Mouse (Mus musculus): ENCODE results near the gene Fnip2. TPM values are rescaled to one million over a fixed set of nuclear protein-coding genes. Genes with fewer than 3 reads are reported as not detected.

The Fnip2 gene
- polyA plus RNA-seq, 1 experiment from 2014 or later: 5.7 TPM

DNA sequence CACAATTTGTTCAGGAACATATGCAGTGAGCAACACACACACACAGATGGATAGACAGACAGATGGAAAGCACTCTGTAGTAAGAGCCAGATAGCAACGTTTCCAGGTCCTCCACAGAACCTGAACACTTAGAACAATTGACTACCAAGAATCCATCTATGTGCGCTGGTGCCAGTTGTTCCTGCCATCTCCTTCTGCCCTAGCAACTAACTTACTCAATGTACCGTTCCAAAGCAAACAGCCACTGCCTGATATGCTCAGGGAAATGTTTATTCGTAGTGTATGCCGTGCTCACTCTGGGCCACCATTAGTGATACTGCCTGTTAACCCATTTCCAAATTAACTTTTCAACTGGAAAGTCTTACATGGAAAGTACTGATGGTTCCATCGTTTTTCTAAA is 12.5 kb downstream of the Fnip2 start:
- H3K9me3 ChIP-seq (ENCODE audit: control insufficient read depth, low read length): no peaks in the 10 kb centered on the region
- no peak overlapping the region for H3K4me2 ChIP-seq (ENCODE audit: low read length)
- no peak overlapping the region for H3K4me3 ChIP-seq (replicated peaks; ENCODE audit: low read length)
- no peak for ATAC-seq
- H3K4me1 ChIP-seq (replicated peaks; ENCODE audit: control insufficient read depth, insufficient read depth, low read length): peaks cover 5% of the 10 kb centered on the region; the same call in 1 of the 2 replicates
- no peak overlapping the region for H3K9ac ChIP-seq (replicated peaks; ENCODE audit: low read depth, low read length)
- no peaks in the 10 kb centered on the region for H3K27me3 ChIP-seq (replicated peaks; ENCODE audit: control insufficient read depth, insufficient read depth, low read length)
- no peaks in the 10 kb centered on the region for H3K36me3 ChIP-seq (ENCODE audit: control insufficient read depth, insufficient read depth)
- WGBS: 80% methylated on average over 6 of the region's 6 CpGs
- H3K27ac ChIP-seq (ENCODE audit: low read length): no peak overlapping the region

DNA sequence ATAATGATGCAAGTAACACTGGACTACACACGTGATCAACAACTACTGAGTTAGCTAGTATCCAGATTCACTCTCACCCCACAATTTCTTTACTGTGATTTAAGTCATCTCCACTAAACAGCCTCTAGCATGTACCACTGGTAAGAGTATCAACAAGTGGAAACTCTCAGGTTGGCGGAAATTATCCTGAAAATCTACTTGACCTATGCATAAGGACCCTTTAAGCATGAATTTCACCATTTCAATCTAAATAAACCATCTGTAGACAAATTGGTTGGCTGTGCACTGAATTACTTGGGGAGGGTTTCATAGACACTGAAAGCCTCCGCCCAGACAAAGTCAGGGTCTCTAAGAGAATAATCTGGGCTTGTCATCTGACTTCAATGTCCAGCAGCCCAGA is 13.8 kb downstream of the Fnip2 start:
- no peak overlapping the region for H3K27ac ChIP-seq (ENCODE audit: low read length)
- H3K9me3 ChIP-seq (ENCODE audit: control insufficient read depth, low read length): no peaks in the 10 kb centered on the region
- no peak overlapping the region for H3K4me2 ChIP-seq (ENCODE audit: low read length)
- H3K4me1 ChIP-seq (replicated peaks; ENCODE audit: control insufficient read depth, insufficient read depth, low read length): peaks cover 2% of the 10 kb centered on the region; the same call in 1 of the 2 replicates
- H3K4me3 ChIP-seq (replicated peaks; ENCODE audit: low read length): no peak overlapping the region
- H3K9ac ChIP-seq (replicated peaks; ENCODE audit: low read depth, low read length): no peak overlapping the region
- no peak for ATAC-seq
- 93% methylated on average over 3 of the region's 3 CpGs for WGBS
- H3K36me3 ChIP-seq (ENCODE audit: control insufficient read depth, insufficient read depth): no peaks in the 10 kb centered on the region
- no peaks in the 10 kb centered on the region for H3K27me3 ChIP-seq (replicated peaks; ENCODE audit: control insufficient read depth, insufficient read depth, low read length)

DNA sequence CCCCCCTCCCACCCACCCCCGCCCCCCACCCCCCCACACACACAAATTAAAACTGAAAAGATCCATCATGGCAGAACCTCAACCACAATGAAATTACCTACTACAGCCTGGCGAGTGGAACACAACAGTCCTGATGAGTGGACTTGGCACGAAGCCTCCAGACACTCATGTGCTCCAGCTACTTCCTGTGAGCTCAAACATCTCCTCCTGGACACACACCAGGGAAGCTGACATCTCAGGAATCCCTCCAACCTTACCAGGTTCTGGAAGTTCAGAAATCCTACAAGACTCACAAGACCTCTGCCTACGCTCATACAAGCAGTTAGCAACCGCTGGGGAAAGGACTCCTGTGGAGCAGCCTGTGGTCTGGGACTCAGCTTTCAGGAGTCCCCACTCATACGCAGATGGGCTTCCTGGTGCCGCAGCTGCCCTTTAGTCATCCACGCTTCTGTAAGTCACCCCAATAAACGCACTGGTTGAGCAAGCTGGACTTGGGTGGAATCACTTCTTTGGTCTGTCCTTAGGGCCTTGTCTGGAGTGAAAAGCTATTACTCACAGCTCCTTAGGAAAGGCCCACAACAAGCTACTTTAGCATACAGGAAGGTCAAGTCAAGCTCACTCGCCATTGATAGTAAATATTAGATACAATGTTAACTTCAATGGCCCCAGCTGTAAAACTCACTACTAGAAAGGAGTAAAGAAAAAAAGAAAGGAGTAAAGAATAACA is 15.6 kb downstream of the Fnip2 start:
- WGBS: 83% methylated on average over 10 of the region's 10 CpGs
- Histone ChIP-seq H3K9me3 (ENCODE audit: control insufficient read depth, low read length) (no peaks in the 10 kb centered on the region), H3K9ac (replicated peaks; ENCODE audit: low read depth, low read length) (no peak overlapping the region), H3K4me2 (ENCODE audit: low read length) (no peak overlapping the region), H3K4me3 (replicated peaks; ENCODE audit: low read length) (no peak overlapping the region), H3K27ac (ENCODE audit: low read length) (no peak overlapping the region), H3K36me3 (ENCODE audit: control insufficient read depth, insufficient read depth) (no peaks in the 10 kb centered on the region), H3K4me1 (replicated peaks; ENCODE audit: control insufficient read depth, insufficient read depth, low read length) (no peaks in the 10 kb centered on the region), H3K27me3 (replicated peaks; ENCODE audit: control insufficient read depth, insufficient read depth, low read length) (no peaks in the 10 kb centered on the region)
- ATAC-seq: no peak

DNA sequence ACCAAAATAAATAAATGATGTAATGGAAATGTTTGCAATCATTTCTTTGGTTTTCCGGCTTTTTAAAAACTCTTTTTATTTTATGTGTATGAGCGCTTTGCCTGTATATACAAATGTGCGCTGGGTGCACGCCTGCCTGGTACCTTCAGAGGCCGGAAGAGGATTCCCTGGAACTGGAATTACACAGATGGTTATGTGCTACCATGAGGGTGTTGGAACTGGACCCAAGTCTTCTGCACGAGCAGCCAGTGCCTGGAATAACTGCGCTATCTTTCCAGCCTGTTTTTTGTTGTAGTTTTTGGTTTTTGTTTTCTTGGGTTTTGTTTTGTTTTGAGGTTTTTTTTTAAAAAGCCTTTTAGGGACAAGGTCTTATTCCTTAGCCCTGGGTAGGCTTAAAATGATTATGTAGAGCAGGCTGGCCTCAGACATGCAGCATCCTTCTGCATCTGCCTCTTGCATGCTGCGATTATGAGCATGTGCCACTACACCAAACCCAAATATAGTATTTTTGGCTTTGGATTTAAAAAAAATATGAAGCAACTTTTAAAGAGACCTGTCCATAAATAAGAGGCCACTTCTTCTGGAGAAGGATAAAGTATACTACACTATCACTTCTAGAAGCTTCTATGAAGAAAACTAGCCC is 17.7 kb downstream of the Fnip2 start:
- H3K4me2 ChIP-seq (ENCODE audit: low read length): no peak overlapping the region
- no peaks in the 10 kb centered on the region for H3K9me3 ChIP-seq (ENCODE audit: control insufficient read depth, low read length)
- no peaks in the 10 kb centered on the region for H3K27me3 ChIP-seq (replicated peaks; ENCODE audit: control insufficient read depth, insufficient read depth, low read length)
- no peaks in the 10 kb centered on the region for H3K36me3 ChIP-seq (ENCODE audit: control insufficient read depth, insufficient read depth)
- H3K27ac ChIP-seq (ENCODE audit: low read length): no peak overlapping the region
- no peaks in the 10 kb centered on the region for H3K4me1 ChIP-seq (replicated peaks; ENCODE audit: control insufficient read depth, insufficient read depth, low read length)
- peak; percentile 64 for ATAC-seq
- H3K4me3 ChIP-seq (replicated peaks; ENCODE audit: low read length): no peak overlapping the region
- no peak overlapping the region for H3K9ac ChIP-seq (replicated peaks; ENCODE audit: low read depth, low read length)
- WGBS: 72% methylated on average over 8 of the region's 8 CpGs

DNA sequence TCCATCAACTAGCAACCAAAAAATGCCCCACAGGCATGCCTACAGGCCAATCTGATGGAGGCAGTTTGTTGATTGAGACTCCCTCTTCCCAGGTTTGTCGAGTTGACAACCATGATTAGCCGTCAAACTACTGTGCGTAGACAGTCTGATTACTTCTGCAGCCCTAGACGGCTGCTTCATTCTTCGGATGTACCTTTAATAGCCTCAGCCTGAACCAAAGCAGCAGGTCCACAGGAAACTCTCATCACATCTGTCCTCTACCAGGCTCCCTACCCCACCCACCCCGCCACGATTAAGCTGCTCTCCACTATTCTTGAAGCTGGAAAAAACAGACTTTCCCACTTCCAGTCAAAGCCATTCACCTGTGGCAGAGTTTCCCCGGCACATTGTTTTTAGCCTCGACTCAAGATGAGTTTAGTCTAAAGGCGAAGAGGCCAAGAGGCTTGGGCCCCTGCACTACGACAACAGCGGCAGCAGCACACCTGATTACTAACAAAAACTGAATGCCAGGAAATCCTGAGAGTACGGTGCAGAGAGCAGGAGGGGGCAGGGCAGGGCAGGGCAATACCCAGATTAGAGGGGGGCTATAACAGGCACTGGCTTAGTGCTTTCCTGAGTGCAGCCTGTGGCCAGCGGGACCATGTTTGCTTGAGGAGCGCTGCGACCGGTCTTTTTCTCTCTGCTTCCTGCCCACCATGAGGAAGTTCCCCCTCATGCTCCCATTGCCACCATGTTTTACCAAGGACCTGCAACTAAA is 18.7 kb downstream of the Fnip2 start:
- Histone ChIP-seq H3K27ac (ENCODE audit: low read length) (no peak overlapping the region), H3K4me3 (replicated peaks; ENCODE audit: low read length) (no peak overlapping the region), H3K27me3 (replicated peaks; ENCODE audit: control insufficient read depth, insufficient read depth, low read length) (no peaks in the 10 kb centered on the region), H3K9ac (replicated peaks; ENCODE audit: low read depth, low read length) (no peak overlapping the region), H3K36me3 (ENCODE audit: control insufficient read depth, insufficient read depth) (no peaks in the 10 kb centered on the region), H3K9me3 (ENCODE audit: control insufficient read depth, low read length) (no peaks in the 10 kb centered on the region), H3K4me1 (replicated peaks; ENCODE audit: control insufficient read depth, insufficient read depth, low read length) (no peaks in the 10 kb centered on the region), H3K4me2 (ENCODE audit: low read length) (no peak overlapping the region)
- WGBS: 87% methylated on average over 17 of the region's 17 CpGs
- 0 out of 2 replicates have a peak, but pooled peaks have one; percentile 15 for ATAC-seq

DNA sequence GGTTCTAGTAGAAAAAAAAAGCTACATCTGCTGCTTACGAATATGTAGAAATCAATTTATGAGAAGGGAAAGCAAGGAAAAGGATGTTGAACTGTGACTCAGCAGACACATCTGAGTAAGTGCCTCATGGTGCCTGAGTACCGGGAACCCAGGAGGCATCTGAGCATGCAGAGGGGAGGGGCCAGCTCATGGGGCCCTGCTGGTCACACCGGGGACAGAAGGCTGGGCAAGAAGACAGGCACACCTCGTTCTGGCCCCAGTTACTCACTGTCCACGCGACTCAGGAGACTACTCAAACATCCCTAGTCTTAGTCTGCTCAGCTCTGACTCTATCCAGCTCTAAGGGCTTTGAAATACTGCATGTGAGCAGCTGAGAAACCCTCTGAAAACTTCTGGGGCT is 25.0 kb downstream of the Fnip2 start:
- Histone ChIP-seq H3K9ac (replicated peaks; ENCODE audit: low read depth, low read length) (no peak overlapping the region), H3K9me3 (ENCODE audit: control insufficient read depth, low read length) (no peaks in the 10 kb centered on the region), H3K4me2 (ENCODE audit: low read length) (no peak overlapping the region), H3K4me1 (replicated peaks; ENCODE audit: control insufficient read depth, insufficient read depth, low read length) (no peaks in the 10 kb centered on the region), H3K4me3 (replicated peaks; ENCODE audit: low read length) (no peak overlapping the region), H3K27ac (ENCODE audit: low read length) (no peak overlapping the region), H3K27me3 (replicated peaks; ENCODE audit: control insufficient read depth, insufficient read depth, low read length) (no peaks in the 10 kb centered on the region), H3K36me3 (ENCODE audit: control insufficient read depth, insufficient read depth) (no peaks in the 10 kb centered on the region)
- ATAC-seq: no peak
- WGBS: 52% methylated on average over 6 of the region's 6 CpGs

DNA sequence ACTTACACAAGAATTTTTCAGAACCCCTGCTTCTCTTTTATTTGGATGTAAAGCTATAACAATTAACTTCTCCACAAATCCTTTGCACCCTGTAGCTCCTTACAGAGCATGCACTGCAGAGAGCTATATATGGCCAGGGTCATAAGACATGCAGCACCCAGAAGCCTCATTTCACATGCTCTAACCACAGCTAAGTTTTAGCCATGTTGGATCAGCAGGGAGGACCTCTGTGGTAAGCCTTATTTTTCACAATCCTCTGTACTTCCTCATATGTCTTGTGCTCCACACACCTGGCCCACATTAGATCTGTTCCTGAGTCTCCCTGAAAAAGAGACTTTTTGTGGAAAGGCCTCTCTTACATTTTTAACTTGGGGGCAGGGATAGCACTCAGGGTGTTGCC is 27.9 kb downstream of the Fnip2 start:
- H3K27ac ChIP-seq (ENCODE audit: low read length): no peak overlapping the region
- no peaks in the 10 kb centered on the region for H3K36me3 ChIP-seq (ENCODE audit: control insufficient read depth, insufficient read depth)
- H3K4me1 ChIP-seq (replicated peaks; ENCODE audit: control insufficient read depth, insufficient read depth, low read length): no peaks in the 10 kb centered on the region
- H3K9ac ChIP-seq (replicated peaks; ENCODE audit: low read depth, low read length): no peak overlapping the region
- H3K4me3 ChIP-seq (replicated peaks; ENCODE audit: low read length): no peak overlapping the region
- H3K9me3 ChIP-seq (ENCODE audit: control insufficient read depth, low read length): no peaks in the 10 kb centered on the region
- H3K4me2 ChIP-seq (ENCODE audit: low read length): no peak overlapping the region
- no peak for ATAC-seq
- no peaks in the 10 kb centered on the region for H3K27me3 ChIP-seq (replicated peaks; ENCODE audit: control insufficient read depth, insufficient read depth, low read length)

DNA sequence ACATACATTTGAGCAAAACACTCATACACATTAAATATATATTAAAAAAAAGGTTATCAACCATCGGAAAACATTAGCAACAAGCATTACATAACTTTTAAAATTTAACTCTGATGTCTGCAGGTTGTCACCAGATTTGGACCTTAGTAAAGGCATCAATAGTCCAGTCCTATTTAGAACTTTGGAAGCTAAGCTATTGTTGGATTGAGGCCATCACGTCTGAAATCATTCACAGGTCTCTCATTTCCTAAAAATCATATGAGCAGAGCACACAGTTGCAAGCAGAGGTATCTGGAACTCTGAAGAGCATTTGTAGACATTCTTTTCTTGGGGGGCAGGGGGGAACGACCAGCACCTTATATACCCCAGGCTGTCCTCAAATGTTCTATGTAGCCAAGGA is 28.5 kb downstream of the Fnip2 start:
- no peak overlapping the region for H3K4me2 ChIP-seq (ENCODE audit: low read length)
- 86% methylated on average over 3 of the region's 3 CpGs for WGBS

DNA sequence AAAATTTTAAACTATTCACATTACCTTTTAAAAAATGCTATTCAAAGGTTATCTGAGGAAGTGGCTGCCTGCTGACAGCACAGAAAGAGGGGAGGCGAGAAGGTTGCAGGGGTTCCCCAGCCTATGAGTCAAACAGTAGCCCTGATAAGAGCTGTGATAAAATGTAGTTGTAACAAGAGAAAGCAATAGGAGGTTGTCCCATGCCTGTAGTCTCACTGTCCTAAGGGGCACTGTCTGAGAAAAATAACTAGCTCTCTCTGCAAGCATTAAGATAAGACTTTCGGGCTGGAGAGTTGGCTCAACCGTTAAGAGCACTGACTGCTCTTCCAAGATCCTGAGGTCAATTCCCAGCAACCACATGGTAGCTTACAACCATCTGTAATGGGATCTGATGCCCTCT is 29.3 kb downstream of the Fnip2 start:
- no peaks in the 10 kb centered on the region for H3K36me3 ChIP-seq (ENCODE audit: control insufficient read depth, insufficient read depth)
- no peak overlapping the region for H3K4me2 ChIP-seq (ENCODE audit: low read length)
- no peaks in the 10 kb centered on the region for H3K27me3 ChIP-seq (replicated peaks; ENCODE audit: control insufficient read depth, insufficient read depth, low read length)
- H3K4me3 ChIP-seq (replicated peaks; ENCODE audit: low read length): no peak overlapping the region
- 96% methylated on average over 3 of the region's 3 CpGs for WGBS
- H3K9me3 ChIP-seq (ENCODE audit: control insufficient read depth, low read length): no peaks in the 10 kb centered on the region
- no peak overlapping the region for H3K27ac ChIP-seq (ENCODE audit: low read length)
- ATAC-seq: no peak
- no peaks in the 10 kb centered on the region for H3K4me1 ChIP-seq (replicated peaks; ENCODE audit: control insufficient read depth, insufficient read depth, low read length)
- no peak overlapping the region for H3K9ac ChIP-seq (replicated peaks; ENCODE audit: low read depth, low read length)

More for the DNA sequence above, 28.5 kb downstream of the Fnip2 start:
- no peaks in the 10 kb centered on the region for H3K27me3 ChIP-seq (replicated peaks; ENCODE audit: control insufficient read depth, insufficient read depth, low read length)
- H3K27ac ChIP-seq (ENCODE audit: low read length): no peak overlapping the region
- no peak overlapping the region for H3K4me3 ChIP-seq (replicated peaks; ENCODE audit: low read length)
- H3K9ac ChIP-seq (replicated peaks; ENCODE audit: low read depth, low read length): no peak overlapping the region
- H3K9me3 ChIP-seq (ENCODE audit: control insufficient read depth, low read length): no peaks in the 10 kb centered on the region
- H3K36me3 ChIP-seq (ENCODE audit: control insufficient read depth, insufficient read depth): no peaks in the 10 kb centered on the region
- ATAC-seq: no peak
- no peaks in the 10 kb centered on the region for H3K4me1 ChIP-seq (replicated peaks; ENCODE audit: control insufficient read depth, insufficient read depth, low read length)
